Mouse (Mus musculus): ENCODE data around the gene Frem2. TPM values are rescaled to one million over a fixed set of nuclear protein-coding genes. Genes with fewer than 3 reads are reported as not detected.

Frem2 gene
- total RNA-seq, 2 experiments from 2014 or later: 1.8 to 2.2 TPM

GRCm38 (mm10) chr3:53502428-53502827, 154.7 kb downstream of the Frem2 start:
- DNase-seq (ENCODE audit: low spot score in 2 of 2): no peak
- Histone ChIP-seq H3K4me3 (no peak overlapping the region), H3K27ac (no peak overlapping the region)
- TF ChIP-seq CTCF (conservative IDR thresholded peaks at IDR 0.05): peak; percentile 78

- H3K27ac ChIP-seq: no peak overlapping the region
- TF ChIP-seq CTCF (conservative IDR thresholded peaks at IDR 0.05): no peak
- no peak for DNase-seq (ENCODE audit: low spot score in 2 of 2)
- no peak overlapping the region for H3K4me3 ChIP-seq
These were observed 158.7 kb downstream of the Frem2 start for GRCm38 (mm10) chr3:53498351-53498905.

- no peak for DNase-seq (ENCODE audit: low spot score in 2 of 2)
- Histone ChIP-seq H3K27ac (no peak within 1 kb of the TSS), H3K4me3 (no peak within 1 kb of the TSS)
- no peak for TF ChIP-seq CTCF (conservative IDR thresholded peaks at IDR 0.05)
These were observed 168.8 kb downstream of the Frem2 start, which contains the start of gene Stoml3 for GRCm38 (mm10) chr3:53488353-53488752. Stoml3 (plus strand) TSS chr3:53488653.

GRCm38 (mm10) chr3:53486996-53487576, 170.1 kb downstream of the Frem2 start:
- no peak for DNase-seq (ENCODE audit: low spot score in 2 of 2)
- Histone ChIP-seq H3K4me3 (no peak overlapping the region), H3K27ac (no peak overlapping the region)
- TF ChIP-seq CTCF (conservative IDR thresholded peaks at IDR 0.05): no peak

- no peak for DNase-seq (ENCODE audit: low spot score in 2 of 2)
- H3K4me3 ChIP-seq: no peak overlapping the region
- TF ChIP-seq CTCF (conservative IDR thresholded peaks at IDR 0.05): no peak
- no peak overlapping the region for H3K27ac ChIP-seq
These were observed 170.6 kb downstream of the Frem2 start for GRCm38 (mm10) chr3:53486561-53486960.

- DNase-seq (ENCODE audit: low spot score in 2 of 2): no peak
- Histone ChIP-seq H3K27ac (no peak overlapping the region), H3K4me3 (no peak overlapping the region)
- no peak for TF ChIP-seq CTCF (conservative IDR thresholded peaks at IDR 0.05)
These were observed 173.6 kb downstream of the Frem2 start for GRCm38 (mm10) chr3:53483414-53484059.

- no peak overlapping the region for H3K4me3 ChIP-seq
- no peak overlapping the region for H3K27ac ChIP-seq
- TF ChIP-seq CTCF (conservative IDR thresholded peaks at IDR 0.05): no peak
- no peak for DNase-seq (ENCODE audit: low spot score in 2 of 2)
These were observed 178.6 kb downstream of the Frem2 start for GRCm38 (mm10) chr3:53478419-53479046.

- Histone ChIP-seq H3K4me3 (no peak overlapping the region), H3K27ac (no peak overlapping the region)
- TF ChIP-seq CTCF (conservative IDR thresholded peaks at IDR 0.05): no peak
- DNase-seq (ENCODE audit: low spot score in 2 of 2): no peak
These were observed 179.7 kb downstream of the Frem2 start for GRCm38 (mm10) chr3:53477468-53477867.

- peak; percentile 23 to 45 for DNase-seq (ENCODE audit: low spot score in 2 of 2)
- peak; percentile 78 for TF ChIP-seq CTCF (conservative IDR thresholded peaks at IDR 0.05)
- Histone ChIP-seq H3K4me3 (no peak overlapping the region), H3K27ac (no peak overlapping the region)
These were observed 181.3 kb downstream of the Frem2 start for GRCm38 (mm10) chr3:53475889-53476288.

GRCm38 (mm10) chr3:53474179-53474578, 183.0 kb downstream of the Frem2 start:
- no peak overlapping the region for H3K27ac ChIP-seq
- no peak for DNase-seq (ENCODE audit: low spot score in 2 of 2)
- no peak for TF ChIP-seq CTCF (conservative IDR thresholded peaks at IDR 0.05)
- H3K4me3 ChIP-seq: no peak overlapping the region

- Histone ChIP-seq H3K27ac (no peak overlapping the region), H3K4me3 (no peak overlapping the region)
- DNase-seq (ENCODE audit: low spot score in 2 of 2): no peak
- no peak for TF ChIP-seq CTCF (conservative IDR thresholded peaks at IDR 0.05)
These were observed 185.1 kb downstream of the Frem2 start for GRCm38 (mm10) chr3:53472061-53472460.

GRCm38 (mm10) chr3:53469650-53470049, 187.5 kb downstream of the Frem2 start:
- DNase-seq (ENCODE audit: low spot score in 2 of 2): no peak
- Histone ChIP-seq H3K4me3 (no peak overlapping the region), H3K27ac (no peak overlapping the region)
- TF ChIP-seq CTCF (conservative IDR thresholded peaks at IDR 0.05): no peak

GRCm38 (mm10) chr3:53467356-53467755, 189.8 kb downstream of the Frem2 start:
- no peak overlapping the region for H3K27ac ChIP-seq
- no peak for TF ChIP-seq CTCF (conservative IDR thresholded peaks at IDR 0.05)
- no peak for DNase-seq (ENCODE audit: low spot score in 2 of 2)

More at GRCm38 (mm10) chr3:53467356-53467755, 189.8 kb downstream of the Frem2 start:
- H3K4me3 ChIP-seq: no peak overlapping the region

Data from layer of hippocampus, adult 2 months (tissue).